Mouse (Mus musculus) cerebellum, adult 2 months (tissue): ENCODE data around the gene Mbnl1.

ENCODE experiments used
- CTCF ChIP-seq: fragments of 200-500 bp; IDR thresholded peaks from 2 replicates; pipeline ENCODE4 v1.5.1; 2011; ENCODE audit warnings: low read depth, mild to moderate bottlenecking, control low read depth, low read length, moderate library complexity, borderline replicate concordance; ENCODE audit not compliant: insufficient read depth
- POLR2A ChIP-seq: fragments of 200-500 bp; IDR thresholded peaks from 2 replicates; pipeline ENCODE4 v1.6.1; 2011; ENCODE audit warnings: low read length, control low read depth, borderline replicate concordance; ENCODE audit not compliant: insufficient read depth

DNA sequence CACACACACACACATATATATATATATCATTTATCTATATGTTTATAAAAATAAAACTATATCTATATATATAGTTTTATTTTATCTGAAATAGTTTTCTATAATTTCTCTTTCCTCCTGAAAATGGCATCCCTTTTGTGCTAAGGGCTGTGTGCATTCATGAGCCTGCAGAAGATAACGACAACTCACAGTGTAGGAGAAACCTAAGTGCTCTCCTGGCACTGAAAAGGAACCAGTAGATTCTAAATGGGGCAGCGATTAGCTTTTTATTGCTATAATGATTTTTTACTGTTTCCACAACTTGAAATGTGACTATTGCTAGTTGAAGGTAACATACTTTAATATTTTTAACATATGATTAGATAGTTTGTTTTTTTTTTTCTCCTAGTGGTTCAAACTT, 25.5 kb downstream of the Mbnl1 start:
- TF ChIP-seq POLR2A (no peak), CTCF (no peak)
